Mouse (Mus musculus) forebrain, embryonic 12.5 days (tissue): ENCODE data around the gene Rere. TPM values are rescaled to one million over a fixed set of nuclear protein-coding genes. Genes with fewer than 3 reads are reported as not detected.

ENCODE experiments used
- ATAC-seq: fragments of 200-750 bp; cut with Nextera tagmentation; 2 replicates; pipeline ENCODE4 v1.8.0; 2017; ENCODE audit warnings: moderate TSS enrichment; ENCODE audit not compliant: low FRiP score
- H3K27ac ChIP-seq: fragments of 300-500 bp; sonication (generic); 2 replicates; pipeline ENCODE4 v1.5.1; 2016; ENCODE audit warnings: mild to moderate bottlenecking
- H3K27me3 ChIP-seq: fragments of 300-500 bp; sonication (generic); 2 replicates; pipeline ENCODE4 v1.6.1; 2016; ENCODE audit warnings: mild to moderate bottlenecking
- H3K36me3 ChIP-seq: fragments of 300-500 bp; sonication (generic); replicated peaks from 2 replicates; pipeline ENCODE4 v1.6.1; 2016; ENCODE audit warnings: mild to moderate bottlenecking
- H3K4me1 ChIP-seq: fragments of 300-500 bp; sonication (generic); 2 replicates; pipeline ENCODE4 v1.6.1; 2016
- H3K4me2 ChIP-seq: fragments of 300-500 bp; sonication (generic); 2 replicates; pipeline ENCODE4 v1.6.1; 2016; ENCODE audit warnings: mild to moderate bottlenecking, moderate library complexity
- H3K4me3 ChIP-seq: fragments of 300-500 bp; sonication (generic); replicated peaks from 2 replicates; pipeline ENCODE4 v1.5.1; 2016; ENCODE audit warnings: mild to moderate bottlenecking
- H3K9ac ChIP-seq: fragments of 300-500 bp; sonication (generic); 2 replicates; pipeline ENCODE4 v1.6.1; 2016; ENCODE audit warnings: mild to moderate bottlenecking
- H3K9me3 ChIP-seq: fragments of 300-500 bp; sonication (generic); 2 replicates; pipeline ENCODE4 v1.6.1; 2016
- WGBS: fragments of 180-500 bp; shearing (Covaris S2); methylation state at CpG from one replicate; pipeline ENCODE4 v1.1.7; 2016; 5-methylcytosine and 5-hydroxymethylcytosine counted together
- polyA plus RNA-seq: library from polyadenylated mRNA; unstranded; fragments of >200 nt; fragmentation: Nextera tagmentation; extraction: Ambion mirVana; gene quantifications from 2 replicates; pipeline ENCODE4 v1.2.1, GENCODE M21; 2016

The Rere gene
- polyA plus RNA-seq, 1 experiment from 2014 or later, result 44.4 TPM

- Histone ChIP-seq H3K36me3 (no peaks in the 10 kb centered on the region), H3K27me3 (no peaks in the 10 kb centered on the region), H3K4me1 (peaks cover 56% of the 10 kb centered on the region), H3K27ac (no peak overlapping the region), H3K9ac (no peak overlapping the region), H3K4me3 (no peak overlapping the region), H3K4me2 (no peak overlapping the region), H3K9me3 (no peaks in the 10 kb centered on the region)
- WGBS, result 76% methylated on average over 1 of the region's 1 CpGs
- no peak for ATAC-seq
Measured at GRCm38 (mm10) chr4:150455750-150456149, 174.3 kb downstream of the Rere start.

DNA sequence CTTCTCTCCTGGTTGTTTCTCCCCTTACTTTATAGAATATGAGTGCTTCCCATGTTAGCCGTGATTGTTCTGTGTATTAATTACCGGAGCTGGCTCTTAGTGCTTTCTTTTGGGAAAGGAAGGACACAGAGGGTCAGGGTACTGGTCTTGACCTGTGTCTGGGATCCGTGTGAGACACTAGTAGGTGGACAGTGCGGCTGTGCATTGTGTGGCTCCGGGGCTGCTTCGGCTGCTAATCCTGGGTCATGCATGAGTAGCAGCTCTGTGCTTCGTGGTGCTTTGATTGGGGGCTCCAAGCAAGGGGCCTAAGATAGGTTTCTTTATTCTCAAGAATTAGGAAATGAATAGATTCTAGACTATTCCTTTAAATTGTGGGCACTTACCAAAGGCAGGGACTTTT lies 175.0 kb downstream of the Rere start:
- no peak overlapping the region for H3K4me3 ChIP-seq
- H3K27ac ChIP-seq, result peak overlapping the region; percentile 71
- no peak overlapping the region for H3K4me2 ChIP-seq
- 21% methylated on average over 7 of the region's 7 CpGs for WGBS
- no peaks in the 10 kb centered on the region for H3K36me3 ChIP-seq
- no peak for ATAC-seq
- peaks cover 63% of the 10 kb centered on the region for H3K4me1 ChIP-seq
- no peaks in the 10 kb centered on the region for H3K9me3 ChIP-seq
- H3K27me3 ChIP-seq, result no peaks in the 10 kb centered on the region
- H3K9ac ChIP-seq, result no peak overlapping the region

- Histone ChIP-seq H3K36me3 (no peaks in the 10 kb centered on the region), H3K9me3 (no peaks in the 10 kb centered on the region), H3K4me3 (no peak overlapping the region), H3K27me3 (no peaks in the 10 kb centered on the region), H3K9ac (no peak overlapping the region), H3K4me1 (peaks cover 67% of the 10 kb centered on the region), H3K27ac (no peak overlapping the region), H3K4me2 (no peak overlapping the region)
- ATAC-seq, result no peak
- WGBS, result 42% methylated on average over 2 of the region's 2 CpGs
Measured at GRCm38 (mm10) chr4:150456886-150457285, 175.4 kb downstream of the Rere start.

- no peak overlapping the region for H3K4me2 ChIP-seq
- H3K9me3 ChIP-seq, result no peaks in the 10 kb centered on the region
- peaks cover 67% of the 10 kb centered on the region for H3K4me1 ChIP-seq
- no peaks in the 10 kb centered on the region for H3K36me3 ChIP-seq
- WGBS, result 58% methylated on average over 4 of the region's 4 CpGs
- 0 out of 2 replicates have a peak overlapping the region, but pooled peaks have one; percentile 36 for H3K27ac ChIP-seq
- H3K27me3 ChIP-seq, result no peaks in the 10 kb centered on the region
- H3K9ac ChIP-seq, result no peak overlapping the region
- no peak overlapping the region for H3K4me3 ChIP-seq
- no peak for ATAC-seq
Measured at GRCm38 (mm10) chr4:150457353-150457752, 175.9 kb downstream of the Rere start.

- H3K36me3 ChIP-seq, result no peaks in the 10 kb centered on the region
- H3K27me3 ChIP-seq, result no peaks in the 10 kb centered on the region
- 64% methylated on average over 7 of the region's 7 CpGs for WGBS
- peak overlapping the region; percentile 36; the same call in 1 of the 2 replicates for H3K27ac ChIP-seq
- H3K4me1 ChIP-seq, result peaks cover 71% of the 10 kb centered on the region
- H3K9me3 ChIP-seq, result no peaks in the 10 kb centered on the region
- H3K4me2 ChIP-seq, result no peak overlapping the region
- ATAC-seq, result no peak
- no peak overlapping the region for H3K9ac ChIP-seq
- no peak overlapping the region for H3K4me3 ChIP-seq
Measured at GRCm38 (mm10) chr4:150457771-150458170, 176.3 kb downstream of the Rere start.

DNA sequence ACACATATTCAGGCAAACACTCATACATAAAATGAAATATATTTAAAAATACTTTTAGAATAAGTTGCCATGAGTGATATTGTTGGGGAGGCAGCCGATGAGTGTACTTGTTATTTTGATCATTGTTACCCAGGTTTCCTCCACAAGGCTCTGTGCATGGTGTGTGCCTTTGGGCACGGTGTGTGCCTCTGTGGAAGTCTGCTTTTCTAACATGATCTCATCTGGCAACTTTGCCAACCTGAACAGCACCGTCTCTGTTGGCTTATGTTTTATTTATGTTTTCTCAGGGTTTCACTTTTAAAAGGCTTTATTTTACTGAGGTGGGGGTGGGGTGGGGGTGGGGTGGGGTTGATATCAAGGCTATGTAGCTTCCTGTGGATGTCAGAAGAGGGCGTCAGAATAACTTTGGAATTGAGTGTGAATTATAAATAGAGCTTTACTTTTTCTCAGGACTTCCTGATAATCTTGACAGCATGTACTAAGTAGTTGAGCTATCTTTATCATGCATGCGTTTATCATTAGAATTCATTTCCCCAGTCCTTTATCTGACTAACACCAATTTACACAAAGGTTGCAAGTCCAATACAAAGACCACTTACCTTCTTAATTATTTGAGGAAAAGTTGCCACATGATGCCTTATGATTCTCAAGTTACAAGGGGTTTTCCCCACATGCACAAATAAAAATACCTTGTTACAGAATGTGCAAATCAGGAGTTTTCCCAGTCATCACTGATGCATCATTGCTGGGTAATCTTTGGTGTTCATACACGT lies 177.8 kb downstream of the Rere start:
- Histone ChIP-seq H3K27ac (no peak overlapping the region), H3K36me3 (no peaks in the 10 kb centered on the region), H3K4me2 (no peak overlapping the region), H3K27me3 (no peaks in the 10 kb centered on the region), H3K4me1 (peaks cover 72% of the 10 kb centered on the region), H3K9me3 (no peaks in the 10 kb centered on the region), H3K4me3 (no peak overlapping the region), H3K9ac (no peak overlapping the region)
- WGBS, result 65% methylated on average over 6 of the region's 6 CpGs
- no peak for ATAC-seq

GRCm38 (mm10) chr4:150460451-150460850 lies 179.0 kb downstream of the Rere start:
- ATAC-seq, result no peak
- Histone ChIP-seq H3K36me3 (no peaks in the 10 kb centered on the region), H3K27me3 (no peaks in the 10 kb centered on the region), H3K4me3 (no peak overlapping the region), H3K4me1 (peaks cover 70% of the 10 kb centered on the region), H3K4me2 (no peak overlapping the region), H3K27ac (no peak overlapping the region), H3K9ac (no peak overlapping the region), H3K9me3 (no peaks in the 10 kb centered on the region)
- whole genome bisulfite sequencing, result 55% methylated on average over 5 of the region's 5 CpGs

DNA sequence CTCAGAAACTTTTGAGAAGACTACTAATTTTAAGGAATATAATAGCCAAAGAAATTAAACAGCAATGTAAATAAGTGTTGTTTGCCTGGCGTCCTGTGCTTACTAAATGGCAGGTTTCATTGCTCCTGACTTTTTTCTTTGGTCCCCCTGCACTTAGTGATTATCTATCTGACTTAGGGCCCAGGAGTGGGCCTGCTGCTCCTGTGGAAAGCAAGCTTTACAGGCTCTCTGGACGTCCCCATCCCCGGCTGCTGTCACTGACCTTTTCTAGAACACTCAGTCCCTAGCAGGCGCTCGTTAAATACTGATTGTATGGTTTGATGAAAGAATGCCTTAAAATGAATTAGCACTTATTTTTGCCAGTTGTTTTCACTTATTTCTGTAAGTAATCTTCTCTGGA lies 179.6 kb downstream of the Rere start:
- Histone ChIP-seq H3K9ac (no peak overlapping the region), H3K9me3 (no peaks in the 10 kb centered on the region), H3K36me3 (no peaks in the 10 kb centered on the region), H3K4me1 (peaks cover 71% of the 10 kb centered on the region), H3K4me3 (no peak overlapping the region), H3K27ac (peak overlapping the region; percentile 53; the same call in 1 of the 2 replicates), H3K4me2 (no peak overlapping the region), H3K27me3 (no peaks in the 10 kb centered on the region)
- no peak for ATAC-seq
- WGBS, result 21% methylated on average over 5 of the region's 5 CpGs

GRCm38 (mm10) chr4:150461427-150462189 lies 180.2 kb downstream of the Rere start:
- no peaks in the 10 kb centered on the region for H3K27me3 ChIP-seq
- 8% methylated on average over 6 of the region's 6 CpGs for WGBS
- no peak for ATAC-seq
- H3K36me3 ChIP-seq, result no peaks in the 10 kb centered on the region
- H3K4me3 ChIP-seq, result no peak overlapping the region
- H3K4me2 ChIP-seq, result no peak overlapping the region
- H3K9ac ChIP-seq, result no peak overlapping the region
- H3K9me3 ChIP-seq, result no peaks in the 10 kb centered on the region
- peaks cover 69% of the 10 kb centered on the region for H3K4me1 ChIP-seq
- peak overlapping the region; percentile 53 for H3K27ac ChIP-seq

GRCm38 (mm10) chr4:150462367-150462766 lies 180.9 kb downstream of the Rere start:
- no peak for ATAC-seq
- Histone ChIP-seq H3K4me3 (no peak overlapping the region), H3K27me3 (no peaks in the 10 kb centered on the region), H3K9me3 (no peaks in the 10 kb centered on the region), H3K4me2 (no peak overlapping the region), H3K36me3 (no peaks in the 10 kb centered on the region), H3K4me1 (peaks cover 67% of the 10 kb centered on the region), H3K9ac (no peak overlapping the region), H3K27ac (peak overlapping the region; percentile 74; the same call in 1 of the 2 replicates)
- WGBS, result 39% methylated on average over 4 of the region's 4 CpGs

- Histone ChIP-seq H3K27ac (no peak overlapping the region), H3K4me3 (no peak overlapping the region), H3K4me1 (peaks cover 39% of the 10 kb centered on the region), H3K27me3 (no peaks in the 10 kb centered on the region), H3K36me3 (peaks cover 8% of the 10 kb centered on the region), H3K9me3 (no peaks in the 10 kb centered on the region), H3K9ac (no peak overlapping the region), H3K4me2 (no peak overlapping the region)
- no peak for ATAC-seq
- WGBS, result 48% methylated on average over 4 of the region's 4 CpGs
Measured at GRCm38 (mm10) chr4:150465759-150466158, 184.3 kb downstream of the Rere start.

DNA sequence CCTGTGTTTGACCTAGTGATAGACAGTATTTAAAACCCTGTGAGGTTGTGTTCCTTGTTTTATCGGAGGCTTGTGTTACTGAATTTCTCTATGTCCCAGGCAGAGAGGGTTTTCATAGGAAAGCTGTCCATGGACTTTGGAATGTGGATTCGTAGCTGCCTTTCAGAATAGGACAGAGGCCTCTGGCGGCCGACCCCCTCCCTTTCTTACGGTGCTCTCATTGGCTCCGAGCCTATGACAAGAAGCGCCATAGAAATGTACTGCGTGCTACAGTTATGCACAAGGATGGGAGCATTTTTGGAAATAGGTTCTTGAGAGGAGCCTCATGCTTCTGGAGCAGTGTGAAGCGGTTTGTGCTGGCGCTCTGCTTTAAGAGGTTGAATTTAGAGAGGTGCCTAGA lies 187.8 kb downstream of the Rere start:
- Histone ChIP-seq H3K36me3 (peaks cover 19% of the 10 kb centered on the region), H3K4me2 (no peak overlapping the region), H3K27ac (no peak overlapping the region), H3K4me3 (no peak overlapping the region), H3K27me3 (no peaks in the 10 kb centered on the region), H3K4me1 (peaks cover 31% of the 10 kb centered on the region), H3K9me3 (no peaks in the 10 kb centered on the region), H3K9ac (no peak overlapping the region)
- no peak for ATAC-seq
- 77% methylated on average over 10 of the region's 10 CpGs for WGBS
